Mouse (Mus musculus): Measurements from ENCODE around the gene Sdk1. TPM values are rescaled to one million over a fixed set of nuclear protein-coding genes. Genes with fewer than 3 reads are reported as not detected.

The Sdk1 gene
- total and polyA plus RNA-seq, 3 experiments, result not detected

DNA sequence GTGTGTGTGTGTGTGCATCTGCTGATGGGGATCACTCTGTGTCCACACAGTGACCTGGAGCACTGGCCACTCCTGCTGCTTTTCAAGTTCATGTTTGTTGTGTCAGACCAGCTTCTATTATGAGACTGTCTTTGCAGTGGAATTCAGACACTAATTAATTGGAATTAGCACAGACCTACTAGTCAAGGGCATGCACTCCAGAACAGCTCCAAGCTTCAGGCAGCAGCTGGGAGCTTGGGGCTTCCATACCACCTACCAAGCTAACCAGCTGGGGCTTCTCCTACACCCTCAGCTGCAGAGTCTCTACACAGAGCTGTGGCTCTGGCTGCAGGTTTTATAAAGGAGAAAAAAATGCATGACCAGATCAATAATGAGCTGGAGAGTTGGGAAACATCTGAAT, 729.8 kb downstream of the Sdk1 start:
- no peak for DNase-seq (ENCODE audit: low read depth, low spot score)
- no peaks in the 10 kb centered on the region for H3K36me3 ChIP-seq (ENCODE audit: control insufficient read depth in 1 of 2, insufficient read depth in 2 of 2, low read length in 2 of 2)
- no peak overlapping the region for H3K4me3 ChIP-seq (ENCODE audit: control insufficient read depth in 1 of 2, insufficient read depth in 1 of 2, low read depth in 2 of 2, low read length in 2 of 2)
- H3K4me1 ChIP-seq (ENCODE audit: control insufficient read depth in 1 of 2, insufficient read depth in 2 of 2, low read length in 2 of 2), result no peaks in the 10 kb centered on the region
- H3K9me3 ChIP-seq (replicated peaks; ENCODE audit: insufficient read depth, low read length), result no peaks in the 10 kb centered on the region
- H3K79me2 ChIP-seq (ENCODE audit: control insufficient read depth, insufficient read depth, low read length, poor library complexity), result no peaks in the 10 kb centered on the region
- H3K9ac ChIP-seq (ENCODE audit: control insufficient read depth, low read depth, low read length, poor library complexity, severe bottlenecking), result no peak overlapping the region
- no peaks in the 10 kb centered on the region for H3K27me3 ChIP-seq (ENCODE audit: control insufficient read depth in 1 of 2, insufficient read depth in 2 of 2, low read length in 2 of 2)
- TF ChIP-seq TCF12 (IDR thresholded peaks at IDR 0.05; ENCODE audit: low read depth, low read length) (no peak), MYC (IDR thresholded peaks at IDR 0.05; ENCODE audit: low read depth, low read length) (no peak), BHLHE40 (IDR thresholded peaks at IDR 0.05; ENCODE audit: borderline replicate concordance, low read depth, low read length) (no peak), GABPA (IDR thresholded peaks at IDR 0.05; ENCODE audit: low read depth, low read length) (no peak), MEF2A (IDR thresholded peaks at IDR 0.05; ENCODE audit: extremely low read depth, insufficient replicate concordance, low read depth, low read length, poor library complexity, severe bottlenecking) (no peak), MYB (IDR thresholded peaks at IDR 0.05; ENCODE audit: low read depth, low read length) (no peak), POLR2AphosphoS2 (IDR thresholded peaks at IDR 0.05; ENCODE audit: low read length) (no peak), SMC3 (IDR thresholded peaks at IDR 0.05; ENCODE audit: low read depth, low read length) (no peak), USF2 (IDR thresholded peaks at IDR 0.05; ENCODE audit: borderline replicate concordance in 1 of 2, insufficient read depth in 1 of 2, low read depth in 1 of 2, low read length in 2 of 2) (no peak), POLR2AphosphoS5 (IDR thresholded peaks at IDR 0.05; ENCODE audit: borderline replicate concordance, low read depth, low read length) (no peak), USF1 (IDR thresholded peaks at IDR 0.05; ENCODE audit: low read depth, low read length) (no peak), ZMIZ1 (IDR thresholded peaks at IDR 0.05; ENCODE audit: low read depth, low read length) (no peak), MAFK (IDR thresholded peaks at IDR 0.05; ENCODE audit: borderline replicate concordance, low read depth, low read length) (no peak), ZKSCAN1 (IDR thresholded peaks at IDR 0.05; ENCODE audit: low read depth, low read length) (no peak), EP300 (IDR thresholded peaks at IDR 0.05; ENCODE audit: low read depth in 1 of 2, low read length in 2 of 2) (no peak), E2F4 (IDR thresholded peaks at IDR 0.05; ENCODE audit: borderline replicate concordance, low read depth, low read length) (no peak), TBP (IDR thresholded peaks at IDR 0.05; ENCODE audit: low read depth, low read length) (no peak)
- H3K27ac ChIP-seq (ENCODE audit: control insufficient read depth, low read depth, low read length), result no peak overlapping the region

DNA sequence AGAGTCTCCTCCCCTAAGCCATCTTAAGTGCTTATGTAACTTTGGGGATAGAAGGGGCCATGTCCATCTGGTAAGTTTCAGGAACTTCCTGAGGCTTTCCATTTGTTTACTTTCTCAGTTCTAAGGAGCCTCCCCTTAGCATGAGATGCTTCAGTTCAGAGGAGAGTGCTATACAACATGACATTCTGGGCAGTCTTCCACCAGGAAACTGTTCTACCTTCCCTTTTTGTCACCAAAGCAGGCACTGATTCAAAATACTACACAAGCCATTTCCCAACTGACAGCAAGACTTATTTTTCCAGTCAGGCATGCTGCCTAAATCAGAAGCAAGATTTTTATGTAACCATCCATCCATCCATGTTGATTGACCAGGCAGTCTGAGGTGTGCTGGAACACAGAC, 738.2 kb downstream of the Sdk1 start:
- TF ChIP-seq CHD1 (IDR thresholded peaks at IDR 0.05; ENCODE audit: low read depth, low read length), result no peak
- TF ChIP-seq NELFE (IDR thresholded peaks at IDR 0.05; ENCODE audit: low read depth, low read length), result no peak
- TF ChIP-seq ZC3H11A (IDR thresholded peaks at IDR 0.05; ENCODE audit: low read depth, low read length), result no peak
- no peak for TF ChIP-seq SIN3A (IDR thresholded peaks at IDR 0.05; ENCODE audit: low read length)
- no peak for TF ChIP-seq EP300 (IDR thresholded peaks at IDR 0.05; ENCODE audit: low read depth in 1 of 2, low read length in 2 of 2)
- TF ChIP-seq ZKSCAN1 (IDR thresholded peaks at IDR 0.05; ENCODE audit: low read depth, low read length), result no peak
- no peak for TF ChIP-seq ZNF384 (IDR thresholded peaks at IDR 0.05; ENCODE audit: low read depth, low read length)
- TF ChIP-seq MYB (IDR thresholded peaks at IDR 0.05; ENCODE audit: low read depth, low read length), result no peak
- Histone ChIP-seq H3K4me3 (ENCODE audit: control insufficient read depth in 1 of 2, insufficient read depth in 1 of 2, low read depth in 2 of 2, low read length in 2 of 2) (no peak overlapping the region), H3K4me1 (ENCODE audit: control insufficient read depth in 1 of 2, insufficient read depth in 2 of 2, low read length in 2 of 2) (no peaks in the 10 kb centered on the region), H3K36me3 (ENCODE audit: control insufficient read depth in 1 of 2, insufficient read depth in 2 of 2, low read length in 2 of 2) (no peaks in the 10 kb centered on the region), H3K9me3 (replicated peaks; ENCODE audit: insufficient read depth, low read length) (no peaks in the 10 kb centered on the region), H3K27ac (ENCODE audit: control insufficient read depth, low read depth, low read length) (no peak overlapping the region), H3K79me2 (ENCODE audit: control insufficient read depth, insufficient read depth, low read length, poor library complexity) (no peaks in the 10 kb centered on the region), H3K27me3 (ENCODE audit: control insufficient read depth in 1 of 2, insufficient read depth in 2 of 2, low read length in 2 of 2) (no peaks in the 10 kb centered on the region), H3K9ac (ENCODE audit: control insufficient read depth, low read depth, low read length, poor library complexity, severe bottlenecking) (no peak overlapping the region)
- no peak for DNase-seq (ENCODE audit: low read depth, low spot score)

Data from MEL (cell line).